Comparison of ENCODE assay signal across 34 mouse cellular contexts in genomic region chr1:179276866-179277265, GRCm38 (mm10).
"Had no signal": no experiment of that assay in that cellular context is flagged by ENCODE, and none has a peak within 500 bp of the region (broad histone marks: within the 10 kb centered on the region; RNA-seq: fewer than 3 reads in every experiment).

No protein-coding gene starts in this region.

- ATAC-seq: hindbrain, embryonic 16.5 days; hindbrain, postnatal 0 days; inflammation-experienced regulatory T-cells, adult 6 months; intestine, embryonic 15.5 days; intestine, embryonic 16.5 days; intestine, postnatal 0 days had no signal

- H3K4me1 ChIP-seq: hindbrain, embryonic 12.5 days; intestine, embryonic 15.5 days; kidney, embryonic 15.5 days had no signal

- H3K27ac ChIP-seq: heart, embryonic 13.5 days; heart, embryonic 15.5 days; hindbrain, embryonic 10.5 days; hindbrain, embryonic 12.5 days; hindbrain, embryonic 13.5 days; hindbrain, embryonic 14.5 days; hindbrain, embryonic 15.5 days; hindbrain, postnatal 0 days; intestine, embryonic 15.5 days; kidney, embryonic 15.5 days; kidney, postnatal 0 days; layer of hippocampus, adult 2 months; left cerebral cortex, adult 2 months had no signal

- H3K4me3 ChIP-seq: heart, embryonic 12.5 days; heart, embryonic 13.5 days; heart, embryonic 15.5 days; hindbrain, embryonic 10.5 days; hindbrain, embryonic 12.5 days; hindbrain, embryonic 13.5 days; hindbrain, embryonic 15.5 days; intestine, embryonic 15.5 days; kidney, embryonic 15.5 days; layer of hippocampus, adult 2 months; left cerebral cortex, adult 2 months had no signal

- H3K9ac ChIP-seq: heart, embryonic 12.5 days; heart, embryonic 13.5 days; heart, embryonic 15.5 days; hindbrain, embryonic 12.5 days; hindbrain, embryonic 13.5 days; hindbrain, embryonic 14.5 days; hindbrain, embryonic 15.5 days; intestine, embryonic 15.5 days; kidney, embryonic 15.5 days had no signal

- H3K36me3 ChIP-seq: heart, embryonic 12.5 days; heart, embryonic 13.5 days; heart, embryonic 15.5 days; hindbrain, embryonic 10.5 days; hindbrain, embryonic 12.5 days; hindbrain, embryonic 13.5 days; hindbrain, embryonic 15.5 days; intestine, embryonic 15.5 days; kidney, embryonic 15.5 days had no signal

- DNase-seq: heart, postnatal 10 days; heart, postnatal 14 days; heart, postnatal 36 days; heart, postnatal 4 days; kidney, adult 11 months; kidney, adult 18-20 months; kidney, adult 2 months; kidney, adult 8-10 months; kidney, adult 9 months; kidney, postnatal 10 days; kidney, postnatal 14 days; kidney, postnatal 25 days; kidney, postnatal 36 days; kidney, postnatal 4 days; layer of hippocampus, adult 9-11 months; layer of hippocampus, postnatal 36 days had no signal

- H3K27me3 ChIP-seq: heart, embryonic 12.5 days; heart, embryonic 13.5 days; heart, embryonic 15.5 days; hindbrain, embryonic 12.5 days; hindbrain, embryonic 13.5 days; hindbrain, embryonic 15.5 days; intestine, embryonic 15.5 days; kidney, embryonic 15.5 days had no signal

- H3K4me2 ChIP-seq: heart, embryonic 12.5 days; heart, embryonic 13.5 days; heart, embryonic 15.5 days; hindbrain, embryonic 12.5 days; hindbrain, embryonic 13.5 days; hindbrain, embryonic 14.5 days; hindbrain, embryonic 15.5 days; intestine, embryonic 15.5 days; kidney, embryonic 15.5 days had no signal

- H3K9me3 ChIP-seq: heart, embryonic 12.5 days; heart, embryonic 13.5 days; heart, embryonic 15.5 days; hindbrain, embryonic 10.5 days; hindbrain, embryonic 12.5 days; hindbrain, embryonic 13.5 days; hindbrain, embryonic 15.5 days; intestine, embryonic 15.5 days; kidney, embryonic 15.5 days had no signal
